Mouse (Mus musculus): Measurements from ENCODE around the gene Chil1. TPM values are rescaled to one million over a fixed set of nuclear protein-coding genes. Genes with fewer than 3 reads are reported as not detected.

Gene Chil1
- total and polyA plus RNA-seq, 3 experiments: 1.7 to 6.7 (median 6.1) TPM

DNA sequence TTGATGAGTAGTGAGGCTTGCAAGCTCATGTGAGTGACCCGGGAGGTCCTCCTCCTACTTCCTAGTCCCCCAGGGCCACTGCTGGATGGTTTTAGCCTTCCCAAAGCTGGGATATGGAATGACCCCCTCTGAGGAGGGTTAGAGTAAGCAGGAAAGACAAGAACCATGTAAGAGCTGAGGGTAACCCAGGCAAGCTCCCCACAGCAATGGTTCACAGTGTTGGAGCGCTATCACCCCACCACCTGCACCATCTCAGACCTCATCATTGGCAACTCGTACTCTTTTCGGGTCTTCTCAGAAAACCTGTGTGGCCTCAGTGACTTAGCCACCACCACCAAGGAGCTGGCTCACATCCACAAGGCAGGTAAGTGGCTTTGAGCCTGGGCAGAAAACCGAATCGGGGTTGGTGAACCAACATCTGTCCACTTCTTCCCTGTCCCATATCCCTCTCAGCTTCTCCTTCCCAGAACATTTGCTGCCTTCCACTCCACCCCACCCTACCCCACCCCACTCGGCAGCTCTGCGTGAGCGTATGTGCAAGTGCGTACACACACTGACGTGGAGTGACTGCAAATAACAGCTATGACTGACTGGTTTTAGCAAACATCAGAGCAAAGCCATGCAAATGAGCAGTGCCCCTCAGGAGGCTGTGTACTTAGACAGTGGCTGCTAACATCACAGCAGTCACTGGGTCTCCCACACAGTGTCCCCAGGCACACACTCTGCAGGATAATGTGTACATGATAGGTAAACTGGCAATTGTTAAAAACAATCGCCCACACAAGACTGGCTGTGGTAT lies 16.4 kb downstream of the Chil1 start:
- H3K4me1 ChIP-seq (ENCODE audit: control insufficient read depth in 1 of 2, insufficient read depth in 2 of 2): peaks cover 30 to 88% of the 10 kb centered on the region in 2 experiments
- H3K36me3 ChIP-seq (replicated peaks in 1 of 2; ENCODE audit: control insufficient read depth in 1 of 2, insufficient read depth in 1 of 2, low read length in 1 of 2): no peaks in the 10 kb centered on the region
- no peak for TF ChIP-seq MAX (IDR thresholded peaks at IDR 0.05; ENCODE audit: low read length)
- no peak for TF ChIP-seq RAD21 (IDR thresholded peaks at IDR 0.05; ENCODE audit: low read depth, low read length)
- no peak overlapping the region for H3K9ac ChIP-seq (ENCODE audit: insufficient read depth, low read depth)
- no peak for DNase-seq (ENCODE audit: extremely low read depth)
- no peak overlapping the region for H3K27ac ChIP-seq (ENCODE audit: insufficient read depth, low read depth)
- H3K4me3 ChIP-seq (replicated peaks in 1 of 3; ENCODE audit: low read depth in 2 of 3, low read length in 2 of 3, poor library complexity in 1 of 3): no peak overlapping the region
- in situ Hi-C loops (cut with MboI; ENCODE audit: low pct_ligation_motif_present, low pct_unique_long_range_greater_than_20kb, low sequenced_read_pairs) (loop anchor here (5.0 to 10.0 kb wide), 2 partner anchors 34 to 96 kb away; no protein-coding TSS in a partner anchor), dilution Hi-C loops (cut with MboI; ENCODE audit: extremely low pct_ligation_motif_present, extremely low pct_unique_long_range_greater_than_20kb, low sequenced_read_pairs) (no loop called here)
- no peaks in the 10 kb centered on the region for H3K27me3 ChIP-seq (replicated peaks)
- H3K4me2 ChIP-seq (ENCODE audit: insufficient read depth, low read depth, poor library complexity, severe bottlenecking): no peak overlapping the region
- no peaks in the 10 kb centered on the region for H3K9me3 ChIP-seq (replicated peaks; ENCODE audit: low read length)
- H3K79me2 ChIP-seq (replicated peaks; ENCODE audit: control insufficient read depth, extremely low read depth, insufficient read depth, poor library complexity, severe bottlenecking): no peaks in the 10 kb centered on the region

DNA sequence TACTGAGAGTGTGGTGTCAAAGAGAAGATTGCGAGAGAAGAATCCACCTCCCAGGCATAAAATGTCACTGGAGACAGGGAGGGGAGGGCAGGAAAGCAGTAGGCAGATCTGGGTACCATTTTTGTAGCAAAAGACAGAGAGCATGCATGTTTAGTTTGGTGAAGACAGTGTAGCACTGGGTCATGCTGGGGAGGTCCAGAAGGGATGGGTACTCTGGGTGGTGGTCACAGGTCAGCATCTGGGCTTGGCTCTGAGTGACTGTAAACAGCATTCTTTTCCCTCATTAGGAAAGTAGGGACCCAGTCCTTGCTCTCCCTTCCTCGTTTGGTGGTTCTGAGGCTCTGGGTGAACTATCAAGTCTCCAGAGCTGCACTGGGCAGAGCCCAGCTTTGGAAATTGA lies 18.5 kb downstream of the Chil1 start:
- Histone ChIP-seq H3K4me2 (ENCODE audit: insufficient read depth, low read depth, poor library complexity, severe bottlenecking) (no peak overlapping the region), H3K36me3 (replicated peaks in 1 of 2; ENCODE audit: control insufficient read depth in 1 of 2, insufficient read depth in 1 of 2, low read length in 1 of 2) (no peaks in the 10 kb centered on the region), H3K27me3 (replicated peaks) (no peaks in the 10 kb centered on the region), H3K27ac (ENCODE audit: insufficient read depth, low read depth) (no peak overlapping the region), H3K79me2 (replicated peaks; ENCODE audit: control insufficient read depth, extremely low read depth, insufficient read depth, poor library complexity, severe bottlenecking) (no peaks in the 10 kb centered on the region), H3K4me1 (ENCODE audit: control insufficient read depth in 1 of 2, insufficient read depth in 2 of 2) (peaks cover 15 to 80% of the 10 kb centered on the region in 2 experiments), H3K4me3 (replicated peaks in 1 of 3; ENCODE audit: low read depth in 2 of 3, low read length in 2 of 3, poor library complexity in 1 of 3) (no peak overlapping the region), H3K9me3 (replicated peaks; ENCODE audit: low read length) (no peaks in the 10 kb centered on the region), H3K9ac (ENCODE audit: insufficient read depth, low read depth) (no peak overlapping the region)
- in situ Hi-C loops (cut with MboI; ENCODE audit: low pct_ligation_motif_present, low pct_unique_long_range_greater_than_20kb, low sequenced_read_pairs): no loop called here
- no peak for DNase-seq (ENCODE audit: extremely low read depth)
- dilution Hi-C loops (cut with MboI; ENCODE audit: extremely low pct_ligation_motif_present, extremely low pct_unique_long_range_greater_than_20kb, low sequenced_read_pairs): no loop called here
- no peak for TF ChIP-seq USF2 (conservative IDR thresholded peaks at IDR 0.05; ENCODE audit: low read depth, low read length)
- TF ChIP-seq CHD2 (IDR thresholded peaks at IDR 0.05; ENCODE audit: low read length): no peak

DNA sequence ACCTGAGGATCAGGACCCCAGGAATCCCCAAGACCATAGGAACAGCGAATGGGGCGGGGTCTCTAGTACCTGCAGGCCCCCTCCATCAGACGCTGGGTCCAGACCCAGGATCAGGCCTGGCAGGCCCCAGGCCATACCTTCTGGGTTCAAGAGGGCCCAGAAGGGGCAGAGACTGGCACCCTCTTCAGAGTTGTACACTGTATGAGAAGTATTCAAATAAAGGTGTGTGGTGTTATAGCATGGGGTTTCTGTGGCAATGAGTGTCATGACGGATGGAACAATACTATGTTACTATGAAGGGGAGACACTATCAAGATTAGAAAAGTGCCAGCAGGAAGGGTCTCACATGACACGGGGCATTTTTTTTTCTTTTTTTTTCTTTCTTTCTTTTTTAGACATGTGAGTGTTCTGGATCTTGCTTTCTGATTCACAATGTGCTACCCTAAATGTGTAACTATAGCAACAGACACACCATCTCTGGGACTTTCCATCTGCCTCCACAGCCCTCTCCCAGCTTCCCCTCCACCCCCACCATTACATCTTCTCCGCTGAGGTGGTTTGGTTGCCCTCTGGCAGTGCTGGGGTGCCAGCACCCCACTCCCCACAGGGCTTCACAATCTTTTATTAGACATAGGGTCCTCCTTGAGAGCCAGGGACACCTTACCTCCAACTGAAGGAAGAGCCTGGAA lies 19.2 kb downstream of the Chil1 start:
- no peaks in the 10 kb centered on the region for H3K27me3 ChIP-seq (replicated peaks)
- no peaks in the 10 kb centered on the region for H3K9me3 ChIP-seq (replicated peaks; ENCODE audit: low read length)
- peaks cover 15 to 80% of the 10 kb centered on the region in 2 experiments for H3K4me1 ChIP-seq (ENCODE audit: control insufficient read depth in 1 of 2, insufficient read depth in 2 of 2)
- H3K4me2 ChIP-seq (ENCODE audit: insufficient read depth, low read depth, poor library complexity, severe bottlenecking): no peak overlapping the region
- no peaks in the 10 kb centered on the region for H3K79me2 ChIP-seq (replicated peaks; ENCODE audit: control insufficient read depth, extremely low read depth, insufficient read depth, poor library complexity, severe bottlenecking)
- dilution Hi-C loops (cut with MboI; ENCODE audit: extremely low pct_ligation_motif_present, extremely low pct_unique_long_range_greater_than_20kb, low sequenced_read_pairs) (no loop called here), in situ Hi-C loops (cut with MboI; ENCODE audit: low pct_ligation_motif_present, low pct_unique_long_range_greater_than_20kb, low sequenced_read_pairs) (no loop called here)
- TF ChIP-seq SIN3A (IDR thresholded peaks at IDR 0.05; ENCODE audit: low read length) (no peak), EP300 (IDR thresholded peaks at IDR 0.05; ENCODE audit: low read length) (0 out of 2 replicates have a peak, but pooled peaks have one; percentile 7), MXI1 (IDR thresholded peaks at IDR 0.05; ENCODE audit: low read depth, low read length) (peak; percentile 53), UBTF (IDR thresholded peaks at IDR 0.05; ENCODE audit: low read depth, low read length) (no peak), BHLHE40 (IDR thresholded peaks at IDR 0.05; ENCODE audit: low read depth, low read length) (0 out of 2 replicates have a peak, but pooled peaks have one; percentile 4), ZNF384 (IDR thresholded peaks at IDR 0.05; ENCODE audit: low read depth, low read length) (peak; percentile 55)
- no peaks in the 10 kb centered on the region for H3K36me3 ChIP-seq (replicated peaks in 1 of 2; ENCODE audit: control insufficient read depth in 1 of 2, insufficient read depth in 1 of 2, low read length in 1 of 2)
- H3K4me3 ChIP-seq (replicated peaks in 1 of 3; ENCODE audit: low read depth in 2 of 3, low read length in 2 of 3, poor library complexity in 1 of 3): no peak overlapping the region
- H3K27ac ChIP-seq (ENCODE audit: insufficient read depth, low read depth): no peak overlapping the region
- peak; percentile 45 for DNase-seq (ENCODE audit: extremely low read depth)
- no peak overlapping the region for H3K9ac ChIP-seq (ENCODE audit: insufficient read depth, low read depth)
